8 mouse cellular contexts compared by ENCODE assay signal in genomic region chr11:8513359-8514253, GRCm38 (mm10).
DNase-seq lines count a peak whose midpoint lies in the region; ATAC-seq lines count a peak whose summit lies in the region.

No protein-coding gene starts in this region.

- ATAC-seq in hindbrain, embryonic 14.5 days (ENCODE audit: low FRiP score) = peak; percentile 70; the same call in 1 of the 2 replicates
- no peak for ATAC-seq in hindbrain, embryonic 13.5 days (ENCODE audit: low FRiP score)
- peak; percentile 92 for ATAC-seq in forebrain, embryonic 16.5 days
- ATAC-seq in kidney, embryonic 16.5 days (ENCODE audit: low FRiP score, low TSS enrichment) = peak; percentile 27; the same call in 1 of the 2 replicates
- ATAC-seq in erythroblast, adult 5-6 weeks (replicated peaks; ENCODE audit: low FRiP score, poor library complexity, severe bottlenecking) = no peak; the same call in 1 of the 2 replicates

- no peak overlapping the region for H3K4me2 ChIP-seq in hindbrain, embryonic 14.5 days (replicated peaks)
- no peak overlapping the region for H3K4me2 ChIP-seq in hindbrain, embryonic 13.5 days
- no peak overlapping the region for H3K4me2 ChIP-seq in forebrain, embryonic 16.5 days (ENCODE audit: low read length)
- no peak overlapping the region for H3K4me2 ChIP-seq in kidney, embryonic 16.5 days (replicated peaks; ENCODE audit: low read depth, low read length)

- no peak overlapping the region for H3K4me3 ChIP-seq in hindbrain, embryonic 14.5 days (replicated peaks; ENCODE audit: low read length)
- H3K4me3 ChIP-seq in hindbrain, embryonic 13.5 days = no peak overlapping the region
- H3K4me3 ChIP-seq in forebrain, embryonic 16.5 days (replicated peaks; ENCODE audit: low read length) = no peak overlapping the region
- no peak overlapping the region for H3K4me3 ChIP-seq in kidney, embryonic 16.5 days (ENCODE audit: low read length)

- no peaks in the 10 kb centered on the region for H3K27me3 ChIP-seq in hindbrain, embryonic 14.5 days (ENCODE audit: control insufficient read depth, insufficient read depth, low read length)
- H3K27me3 ChIP-seq in hindbrain, embryonic 13.5 days = no peaks in the 10 kb centered on the region
- H3K27me3 ChIP-seq in forebrain, embryonic 16.5 days (replicated peaks; ENCODE audit: control insufficient read depth, insufficient read depth, low read length) = no peaks in the 10 kb centered on the region
- H3K27me3 ChIP-seq in kidney, embryonic 16.5 days (ENCODE audit: insufficient read depth, low read length) = no peaks in the 10 kb centered on the region

- H3K36me3 ChIP-seq in hindbrain, embryonic 14.5 days (replicated peaks; ENCODE audit: control insufficient read depth, insufficient read depth) = no peaks in the 10 kb centered on the region
- no peaks in the 10 kb centered on the region for H3K36me3 ChIP-seq in hindbrain, embryonic 13.5 days
- H3K36me3 ChIP-seq in forebrain, embryonic 16.5 days (ENCODE audit: control insufficient read depth, insufficient read depth) = no peaks in the 10 kb centered on the region
- H3K36me3 ChIP-seq in kidney, embryonic 16.5 days (ENCODE audit: insufficient read depth, low read length) = peaks cover 46% of the 10 kb centered on the region

- H3K4me1 ChIP-seq in hindbrain, embryonic 14.5 days (replicated peaks; ENCODE audit: control insufficient read depth, insufficient read depth, low read length) = no peaks in the 10 kb centered on the region; the same call in 1 of the 2 replicates
- H3K4me1 ChIP-seq in hindbrain, embryonic 13.5 days (replicated peaks) = peaks cover 9% of the 10 kb centered on the region
- peaks cover 12% of the 10 kb centered on the region for H3K4me1 ChIP-seq in forebrain, embryonic 16.5 days (replicated peaks; ENCODE audit: control insufficient read depth, insufficient read depth, low read length)
- peaks cover 3% of the 10 kb centered on the region; the same call in 1 of the 2 replicates for H3K4me1 ChIP-seq in kidney, embryonic 16.5 days (ENCODE audit: insufficient read depth, low read length)

- H3K27ac ChIP-seq in hindbrain, embryonic 14.5 days = no peak overlapping the region
- no peak overlapping the region for H3K27ac ChIP-seq in hindbrain, embryonic 13.5 days
- peak overlapping the region; percentile 26; the same call in 1 of the 2 replicates for H3K27ac ChIP-seq in forebrain, embryonic 16.5 days (ENCODE audit: low read length)
- 0 out of 2 replicates have a peak overlapping the region, but pooled peaks have one; percentile 4 for H3K27ac ChIP-seq in kidney, embryonic 16.5 days (ENCODE audit: low read length)

- 39% methylated on average over 7 of the region's 7 CpGs for WGBS in hindbrain, embryonic 14.5 days
- 51% methylated on average over 7 of the region's 7 CpGs for WGBS in hindbrain, embryonic 13.5 days
- WGBS in forebrain, embryonic 16.5 days = 22% methylated on average over 7 of the region's 7 CpGs
- WGBS in kidney, embryonic 16.5 days = 64% methylated on average over 7 of the region's 7 CpGs

- H3K9ac ChIP-seq in hindbrain, embryonic 14.5 days = no peak overlapping the region
- no peak overlapping the region for H3K9ac ChIP-seq in hindbrain, embryonic 13.5 days
- no peak overlapping the region for H3K9ac ChIP-seq in forebrain, embryonic 16.5 days (replicated peaks; ENCODE audit: low read depth, low read length)
- H3K9ac ChIP-seq in kidney, embryonic 16.5 days (replicated peaks; ENCODE audit: low read length) = no peak overlapping the region

- DNase-seq in hindbrain, embryonic 14.5 days (ENCODE audit: low spot score) = peak; percentile 46
- DNase-seq in NIH3T3 (ENCODE audit: low read depth) = peak; percentile 76
- peak; percentile 73 to 87 for DNase-seq in lung, postnatal 4 days
- DNase-seq in embryo, embryonic 9.5 days (ENCODE audit: extremely low spot score) = no peak

- H3K9me3 ChIP-seq in hindbrain, embryonic 14.5 days (ENCODE audit: control insufficient read depth, low read length) = no peaks in the 10 kb centered on the region
- no peaks in the 10 kb centered on the region for H3K9me3 ChIP-seq in hindbrain, embryonic 13.5 days
- no peaks in the 10 kb centered on the region for H3K9me3 ChIP-seq in forebrain, embryonic 16.5 days (ENCODE audit: control insufficient read depth, low read length)
- no peaks in the 10 kb centered on the region for H3K9me3 ChIP-seq in kidney, embryonic 16.5 days (ENCODE audit: low read length)

Comparison
In these comparisons a context has a peak if more than half of its experiments do, and no peak if none do; other contexts are left out.
1. ATAC-seq: peak in hindbrain, embryonic 14.5 days (single experiment), forebrain, embryonic 16.5 days (single experiment) and kidney, embryonic 16.5 days (single experiment); none in hindbrain, embryonic 13.5 days (single experiment) and erythroblast, adult 5-6 weeks (single experiment).
2. H3K27ac ChIP-seq: peak in forebrain, embryonic 16.5 days (single experiment) and kidney, embryonic 16.5 days (single experiment); none in hindbrain, embryonic 14.5 days (single experiment) and hindbrain, embryonic 13.5 days (single experiment).